Comparison of ENCODE assay signal across 8 mouse cellular contexts in genomic region chr17:46031621-46032211, GRCm38 (mm10). TPM values are rescaled to one million over a fixed set of nuclear protein-coding genes. Genes with fewer than 3 reads are reported as not detected.
DNase-seq lines count a peak whose midpoint lies in the region; ATAC-seq and TF ChIP-seq lines count a peak whose summit lies in the region.

No protein-coding gene starts in this region.

- peak overlapping the region; percentile 96 for H3K4me2 ChIP-seq in forebrain, embryonic 15.5 days (replicated peaks)
- H3K4me2 ChIP-seq in lung, postnatal 0 days (replicated peaks; ENCODE audit: low read depth, low read length): peak overlapping the region; percentile 79

- no peaks in the 10 kb centered on the region for H3K27me3 ChIP-seq in forebrain, embryonic 15.5 days
- H3K27me3 ChIP-seq in lung, postnatal 0 days (replicated peaks; ENCODE audit: insufficient read depth, low read length): no peaks in the 10 kb centered on the region

- no peaks in the 10 kb centered on the region for H3K9me3 ChIP-seq in forebrain, embryonic 15.5 days
- no peaks in the 10 kb centered on the region for H3K9me3 ChIP-seq in lung, postnatal 0 days (ENCODE audit: low read length)

- 0 out of 2 replicates have a peak, but pooled peaks have one; percentile 16 for TF ChIP-seq POLR2A in brain, embryonic 14.5 days (IDR thresholded peaks at IDR 0.05; ENCODE audit: borderline replicate concordance, extremely low read depth, insufficient read depth, insufficient read length, poor library complexity, severe bottlenecking)

- peaks cover 53% of the 10 kb centered on the region for H3K4me1 ChIP-seq in forebrain, embryonic 15.5 days
- peaks cover 23% of the 10 kb centered on the region for H3K4me1 ChIP-seq in lung, postnatal 0 days (ENCODE audit: insufficient read depth, low read depth, low read length)

- H3K27ac ChIP-seq in forebrain, embryonic 15.5 days (replicated peaks): peak overlapping the region; percentile 91
- H3K27ac ChIP-seq in lung, postnatal 0 days (ENCODE audit: low read length): peak overlapping the region; percentile 97

- H3K9ac ChIP-seq in forebrain, embryonic 15.5 days (replicated peaks): peak overlapping the region; percentile 79
- peak overlapping the region; percentile 84 for H3K9ac ChIP-seq in lung, postnatal 0 days (replicated peaks; ENCODE audit: low read depth)

- TF ChIP-seq CTCF in brain, embryonic 14.5 days (IDR thresholded peaks at IDR 0.05; ENCODE audit: borderline replicate concordance, extremely low read depth, insufficient read depth, insufficient read length): no peak
- no peak for TF ChIP-seq CTCF in lung, postnatal 0 days (IDR thresholded peaks at IDR 0.05)

- H3K36me3 ChIP-seq in forebrain, embryonic 15.5 days: no peaks in the 10 kb centered on the region
- H3K36me3 ChIP-seq in lung, postnatal 0 days (ENCODE audit: insufficient read depth, low read length): no peaks in the 10 kb centered on the region

- peak; percentile 31 for DNase-seq in CD4-positive, CD25-positive, alpha-beta regulatory T cell, adult 2 months (ENCODE audit: low read depth, low spot score)
- no peak for DNase-seq in brain, embryonic 14.5 days (ENCODE audit: low read depth)
- peak; percentile 83 for DNase-seq in heart, postnatal 4 days
- peak; percentile 44 to 45 for DNase-seq in layer of hippocampus, postnatal 25 days (ENCODE audit: extremely low spot score in 1 of 2, low spot score in 1 of 2)
- peak; percentile 88 for DNase-seq in lung, postnatal 0 days (ENCODE audit: low spot score)
- peak; percentile 69 for DNase-seq in ovary, postnatal 36 days (ENCODE audit: low spot score)
- peak; percentile 61 for DNase-seq in urinary bladder, postnatal 14 days (ENCODE audit: low spot score)

- TF ChIP-seq EP300 in lung, postnatal 0 days (IDR thresholded peaks at IDR 0.05): no peak

- WGBS in forebrain, embryonic 15.5 days: under 1% methylated on average over 50 of the region's 50 CpGs
- 1% methylated on average over 44 of the region's 50 CpGs for WGBS in lung, postnatal 0 days

- ATAC-seq in forebrain, embryonic 15.5 days (replicated peaks): no peak
- peak; percentile 29 for ATAC-seq in lung, postnatal 0 days

- peak overlapping the region; percentile 92 for H3K4me3 ChIP-seq in forebrain, embryonic 15.5 days
- peak overlapping the region; percentile 91 for H3K4me3 ChIP-seq in lung, postnatal 0 days (ENCODE audit: low read depth, low read length)

RNA-seq across cellular contexts. Expression of gene Vegfa, which starts 0.5 kb away (rescaled TPM):
- 168 and 204 TPM in 2 replicates for polyA plus RNA-seq in brain, embryonic 14.5 days (2012; rRNA removed)
- 3.1 and 3.6 TPM in 2 replicates for polyA plus RNA-seq in forebrain, embryonic 15.5 days (2015; fragmentation: Nextera tagmentation; extraction: Ambion mirVana)
- total RNA-seq in heart, postnatal 4 days (2021): 100 to 1,000 TPM; 192 to 209 TPM
- 10 to 100 TPM; 56.3 to 62.8 TPM for total RNA-seq in layer of hippocampus, postnatal 25 days (2021)
- polyA plus RNA-seq in lung, postnatal 0 days (2015; fragmentation: Nextera tagmentation; extraction: Ambion mirVana): 21.4 and 31.9 TPM in 2 replicates
